Mouse (Mus musculus) skeletal muscle tissue, postnatal 0 days (tissue): Measurements from ENCODE around the gene Gapdh. TPM values are rescaled to one million over a fixed set of nuclear protein-coding genes. Genes with fewer than 3 reads are reported as not detected.

ENCODE experiments used
- microRNA-seq, 2 experiments: library from miRNA; unstranded; fragments of <30 nt; microRNA quantifications; one replicate each; pipeline ENCODE4; 2016
- polyA plus RNA-seq: library from polyadenylated mRNA; unstranded; fragments of >200 nt; fragmentation: Nextera tagmentation; extraction: Ambion mirVana; gene quantifications from 2 replicates; pipeline ENCODE4 v1.2.1, GENCODE M21; 2015

Gene Gapdh
- 6,738 and 7,144 TPM in 2 replicates for polyA plus RNA-seq

DNA sequence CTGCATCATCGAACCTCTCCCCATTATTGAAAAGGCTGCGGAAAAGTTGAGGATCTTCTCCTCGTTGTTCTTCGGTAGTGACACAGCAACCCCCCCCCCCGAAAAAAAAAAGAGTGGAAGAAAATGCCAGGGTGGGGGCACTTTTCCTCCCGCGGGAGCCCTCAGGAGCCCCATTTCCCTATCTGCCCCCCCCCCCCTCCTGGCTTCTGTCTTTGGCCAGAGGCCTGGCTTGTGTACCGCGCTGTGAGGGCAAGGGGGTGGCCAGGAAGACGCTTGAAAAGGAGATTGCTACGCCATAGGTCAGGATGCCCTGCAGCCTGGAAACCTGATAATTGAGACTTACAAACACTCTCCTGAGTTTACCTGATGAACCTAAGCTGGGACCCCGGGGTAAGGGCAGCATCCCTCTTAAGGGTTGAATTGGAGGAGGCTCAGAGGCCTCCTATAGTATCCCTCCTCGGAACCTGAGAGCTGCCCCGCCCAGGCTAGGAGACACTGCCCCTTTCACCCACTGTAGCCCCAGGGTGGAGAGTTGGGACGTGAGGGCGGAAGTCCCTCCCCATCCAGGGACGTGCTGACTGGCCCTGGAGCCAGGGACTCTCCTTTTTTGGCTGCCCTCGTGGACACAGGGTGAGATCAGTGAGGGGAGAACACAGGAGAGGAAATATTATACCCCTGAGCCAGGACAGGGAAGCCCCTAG is at the start of gene Gapdh:
Gene Gapdh (minus strand): TSS at position 417 of the 701 bp plus-strand sequence.

DNA sequence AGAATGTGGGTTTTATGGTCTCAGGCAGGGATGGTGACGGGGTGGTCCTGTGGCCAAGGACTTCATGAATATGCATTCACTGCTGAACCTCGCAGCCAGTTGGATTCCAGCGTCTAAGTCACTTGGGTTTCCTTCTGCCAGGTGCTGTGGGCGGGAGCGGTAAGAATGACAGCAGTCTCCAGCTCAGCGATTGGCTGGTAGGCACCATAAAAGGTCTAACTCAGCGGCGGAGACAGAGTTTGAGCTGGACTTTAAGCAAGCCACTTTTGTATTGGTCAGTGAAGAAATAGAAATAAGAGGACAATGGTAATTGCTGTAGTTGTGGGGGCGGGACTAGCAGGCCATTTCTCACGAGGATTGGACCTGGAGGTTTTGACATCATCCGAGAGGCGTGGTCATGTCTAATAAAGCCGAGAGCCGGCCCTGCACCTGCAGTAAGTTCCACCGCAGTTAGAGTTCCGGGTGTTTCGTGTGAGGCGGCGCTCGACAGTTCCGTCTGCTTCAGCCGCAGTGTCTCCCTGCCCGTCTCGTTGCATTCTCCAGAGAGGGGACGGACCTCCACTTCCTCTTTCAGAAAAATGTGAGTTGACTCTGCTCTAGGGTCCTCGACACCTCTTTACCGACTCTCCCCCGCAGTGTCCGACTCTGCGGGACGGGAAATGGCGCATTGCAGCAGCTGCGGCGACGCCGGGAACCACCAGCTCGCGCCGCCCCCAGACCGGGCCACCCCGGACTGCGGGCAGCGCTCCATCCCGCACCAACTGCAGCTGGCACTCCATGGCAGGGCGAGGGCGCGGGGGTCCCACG is 49.1 kb upstream of the Gapdh start, which contains the start of gene Vamp1:
Gene Vamp1 (plus strand): TSS at position 404 of the 807 bp plus-strand sequence.

DNA sequence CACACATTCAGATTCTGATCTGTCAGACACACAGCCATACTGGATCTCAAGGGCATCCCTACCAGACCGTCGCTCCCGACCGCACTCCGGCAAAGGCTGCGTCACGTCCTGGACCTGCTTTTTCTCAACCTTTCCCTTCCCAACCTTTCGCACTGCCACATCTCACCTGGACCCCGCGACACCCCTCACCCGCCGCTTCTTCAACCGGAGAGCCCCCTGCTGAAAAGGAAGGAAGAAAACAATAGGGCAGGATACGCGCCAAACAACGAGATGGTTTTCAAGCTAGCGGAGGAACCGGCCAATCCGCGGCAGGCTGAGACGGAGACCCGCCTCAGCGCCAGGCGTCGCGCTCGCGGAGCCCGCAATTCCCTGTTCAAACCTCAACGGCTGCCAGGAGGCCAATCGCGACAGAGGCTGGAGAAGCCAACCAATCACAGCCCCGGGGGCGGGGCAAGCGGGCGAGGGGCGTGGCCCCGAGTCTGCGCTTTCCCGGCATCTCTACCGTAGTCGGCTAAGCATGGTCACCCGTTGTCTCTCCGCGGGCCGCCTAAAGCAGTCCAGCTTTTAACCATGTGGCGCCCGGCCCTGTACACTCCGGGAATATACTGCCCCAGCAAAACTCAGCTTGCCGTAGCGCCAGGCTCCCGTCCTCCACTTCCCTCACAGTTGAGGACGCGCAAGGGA is 25.2 kb upstream of the Gapdh start, which contains the start of the genes Ncapd2 and Mrpl51:
Gene Ncapd2 (minus strand): TSS at position 370 of the 684 bp plus-strand sequence.
Gene Mrpl51 (plus strand): TSS at position 470 of the 684 bp plus-strand sequence.

DNA sequence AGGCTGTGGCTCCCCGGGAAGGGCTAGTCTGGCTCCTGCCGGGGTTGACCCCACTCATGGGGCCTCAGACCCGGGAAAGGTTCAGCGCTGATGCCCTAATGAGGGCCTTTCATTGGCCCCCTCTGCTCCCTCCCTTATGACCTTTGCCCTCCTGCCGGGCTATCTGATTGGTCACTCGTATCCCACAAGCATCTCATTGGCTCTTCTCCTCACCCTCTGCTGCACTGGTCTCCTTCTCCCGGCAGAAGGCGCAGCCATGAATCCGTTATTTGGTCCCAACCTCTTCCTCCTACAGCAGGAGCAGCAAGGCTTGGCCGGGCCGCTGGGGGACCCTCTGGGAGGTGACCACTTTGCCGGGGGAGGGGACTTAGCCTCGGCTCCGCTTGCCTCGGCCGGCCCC is 21.3 kb downstream of the Gapdh start, which contains the start of gene Iffo1:
Gene Iffo1 (plus strand): TSS at position 241 of the 400 bp plus-strand sequence.

DNA sequence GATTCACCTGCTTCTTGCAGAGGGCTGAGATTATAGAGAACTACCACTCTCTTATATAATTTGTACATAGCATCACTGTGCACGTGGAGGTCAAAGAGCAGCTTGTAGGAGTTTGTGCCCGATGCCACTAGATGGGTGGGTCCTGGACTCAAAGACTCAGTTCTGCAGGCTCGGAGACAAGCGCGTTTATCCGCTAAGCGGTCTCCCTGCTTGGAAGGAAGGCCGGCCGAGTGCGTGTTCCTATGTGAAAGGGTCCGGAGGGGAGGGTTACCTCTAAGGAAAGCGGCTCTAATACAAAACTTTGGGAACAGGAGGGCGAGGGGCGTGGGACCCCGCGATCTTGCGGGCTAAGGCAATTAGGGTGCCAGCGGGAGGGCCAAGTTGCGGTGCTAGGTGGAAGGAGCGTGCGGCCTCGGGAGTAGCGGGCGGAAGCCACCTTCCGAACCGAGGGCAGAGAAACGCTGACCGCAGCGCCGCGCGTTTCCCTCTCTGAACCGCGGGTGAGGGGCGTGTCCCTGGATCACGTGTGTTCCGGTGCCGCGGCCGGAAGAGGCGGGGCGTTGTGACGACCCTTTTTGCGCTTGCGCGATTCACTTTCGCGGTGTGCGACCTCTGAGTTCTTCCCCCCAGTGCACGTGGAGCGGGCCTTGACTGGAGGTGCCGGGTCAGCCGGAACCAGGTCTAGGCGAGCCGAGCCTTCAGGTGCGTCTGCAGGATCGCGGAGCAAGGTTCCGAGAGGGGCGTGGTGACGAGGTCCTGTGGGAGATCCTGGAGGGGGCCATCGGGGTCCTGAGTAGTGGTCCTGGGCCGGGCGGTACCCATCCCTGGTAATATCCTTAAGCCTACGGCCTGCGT is 34.7 kb downstream of the Gapdh start, which contains the start of gene Nop2:
Gene Nop2 (plus strand): TSS at position 608 of the 855 bp plus-strand sequence.

Small RNA genes within 50 kb of the gene (microRNA-seq; reads per million reads assigned to microRNA genes)
- 0.21 to 0.81 reads per million in 2 experiments for gene Mir3098

Other genes with a start within 250 kb of the Gapdh start
- 182 and 227 TPM in 2 replicates for gene Ptms, start 246.4 kb downstream of the Gapdh start, polyA plus RNA-seq
- 275 and 312 TPM in 2 replicates for gene Mlf2, start 235.1 kb downstream of the Gapdh start, polyA plus RNA-seq
- 106 and 117 TPM in 2 replicates for gene Cops7a, start 200.9 kb downstream of the Gapdh start, polyA plus RNA-seq
- gene Pianp, start 169.8 kb downstream of the Gapdh start, polyA plus RNA-seq: 0.21 and 0.58 TPM in 2 replicates
- gene Zfp384, start 157.3 kb downstream of the Gapdh start, polyA plus RNA-seq: 5.5 and 7.5 TPM in 2 replicates
- 56.2 and 64.5 TPM in 2 replicates for gene Ing4, start 126.7 kb downstream of the Gapdh start, polyA plus RNA-seq
- 2.7 and 3.3 TPM in 2 replicates for gene Acrbp, start 116.8 kb downstream of the Gapdh start, polyA plus RNA-seq
- gene Lpar5, start 98.5 kb downstream of the Gapdh start, polyA plus RNA-seq: 0.23 and 0.78 TPM in 2 replicates
- 37.2 and 42.4 TPM in 2 replicates for gene Chd4, start 70.5 kb downstream of the Gapdh start, polyA plus RNA-seq
- 28.0 and 28.3 TPM in 2 replicates for gene Nop2, start 34.6 kb downstream of the Gapdh start, polyA plus RNA-seq
- 79.7 and 90.1 TPM in 2 replicates for gene Iffo1, start 21.2 kb downstream of the Gapdh start, polyA plus RNA-seq
- gene Ncapd2, start 25.2 kb upstream of the Gapdh start, polyA plus RNA-seq: 23.9 and 24.4 TPM in 2 replicates
- 437 and 459 TPM in 2 replicates for gene Mrpl51, start 25.3 kb upstream of the Gapdh start, polyA plus RNA-seq
- 4.6 and 5.5 TPM in 2 replicates for gene Vamp1, start 49.1 kb upstream of the Gapdh start, polyA plus RNA-seq
- 3.9 and 5.1 TPM in 2 replicates for gene Tapbpl, start 65.4 kb upstream of the Gapdh start, polyA plus RNA-seq
- gene Cd27, start 70.5 kb upstream of the Gapdh start, polyA plus RNA-seq: 3.2 and 5.3 TPM in 2 replicates
- not detected in 2 replicates for gene Tuba3a, start 119.6 kb upstream of the Gapdh start, polyA plus RNA-seq
- 32.5 and 39.7 TPM in 2 replicates for gene Ltbr, start 147.4 kb upstream of the Gapdh start, polyA plus RNA-seq
- 0.17 and 0.40 TPM in 2 replicates for gene Scnn1a, start 154.2 kb upstream of the Gapdh start, polyA plus RNA-seq
- 32.6 and 49.5 TPM in 2 replicates for gene Tnfrsf1a, start 182.9 kb upstream of the Gapdh start, polyA plus RNA-seq
- gene Plekhg6, start 214.3 kb upstream of the Gapdh start, polyA plus RNA-seq: 0.13 TPM in 2 replicates